Mouse (Mus musculus): ENCODE measurements at regions not wholly inside any gene's neighbourhood (a gene's known extent, or its start where the extent isn't known, plus 50 kb on each side); places are given as distances from the start of the nearest gene placed in this dataset.

- peak; percentile 66 for DNase-seq (ENCODE audit: low read depth, low spot score)
These were observed 229.7 kb upstream of the Grm3 start for GRCm38 (mm10) chr5:9954652-9955051.

GRCm38 (mm10) chr5:9938746-9939145, 213.8 kb upstream of the Grm3 start:
- no peak for DNase-seq (ENCODE audit: low read depth, low spot score)

- DNase-seq (ENCODE audit: low read depth, low spot score), result no peak
These were observed 188.0 kb upstream of the Grm3 start for GRCm38 (mm10) chr5:9912936-9913335.

- no peak for DNase-seq (ENCODE audit: low read depth, low spot score)
These were observed 186.8 kb upstream of the Grm3 start for GRCm38 (mm10) chr5:9911783-9912182.

- no peak for DNase-seq (ENCODE audit: low read depth, low spot score)
These were observed 186.1 kb upstream of the Grm3 start for GRCm38 (mm10) chr5:9911089-9911473.

GRCm38 (mm10) chr5:9910452-9911088, 185.6 kb upstream of the Grm3 start:
- DNase-seq (ENCODE audit: low read depth, low spot score), result no peak

- no peak for DNase-seq (ENCODE audit: low read depth, low spot score)
These were observed 170.3 kb upstream of the Grm3 start for GRCm38 (mm10) chr5:9895297-9895696.

GRCm38 (mm10) chr5:9878063-9878462, 153.1 kb upstream of the Grm3 start:
- DNase-seq (ENCODE audit: low read depth, low spot score), result no peak

- no peak for DNase-seq (ENCODE audit: low read depth, low spot score)
These were observed 144.1 kb upstream of the Grm3 start for GRCm38 (mm10) chr5:9869091-9869490.

- DNase-seq (ENCODE audit: low read depth, low spot score), result no peak
These were observed 104.8 kb upstream of the Grm3 start for GRCm38 (mm10) chr5:9829750-9830149.

- no peak for DNase-seq (ENCODE audit: low read depth, low spot score)
These were observed 76.7 kb upstream of the Grm3 start for GRCm38 (mm10) chr5:9801707-9802106.

GRCm38 (mm10) chr5:9781107-9781506, 56.1 kb upstream of the Grm3 start:
- DNase-seq (ENCODE audit: low read depth, low spot score), result no peak

Data from A20 (cell line).